ENCODE assay signal across 8 mouse cellular contexts in genomic region chr11:80141825-80142521, GRCm38 (mm10). TPM values are rescaled to one million over a fixed set of nuclear protein-coding genes. Genes with fewer than 3 reads are reported as not detected.
DNase-seq lines count a peak whose midpoint lies in the region; ATAC-seq and TF ChIP-seq lines count a peak whose summit lies in the region.

Tefm (minus strand) TSS chr11:80142175.

- peak within 1 kb of the TSS; percentile 82 for H3K4me3 ChIP-seq in embryonic facial prominence, embryonic 13.5 days
- H3K4me3 ChIP-seq in kidney, adult 2 months (ENCODE audit: insufficient read depth, low read depth, low read length): peak within 1 kb of the TSS; percentile 96
- H3K4me3 ChIP-seq in limb, embryonic 12.5 days (replicated peaks): peak within 1 kb of the TSS; percentile 76
- H3K4me3 ChIP-seq in midbrain, embryonic 15.5 days: peak within 1 kb of the TSS; percentile 83
- peak within 1 kb of the TSS; percentile 84 for H3K4me3 ChIP-seq in spleen, adult 2 months (ENCODE audit: extremely low read depth, insufficient read depth, insufficient read length)

- TF ChIP-seq CTCF in kidney, adult 2 months (conservative IDR thresholded peaks at IDR 0.05; ENCODE audit: insufficient read depth, insufficient read length, low read depth, low read length): no peak
- no peak for TF ChIP-seq CTCF in spleen, adult 2 months (IDR thresholded peaks at IDR 0.05; ENCODE audit: extremely low read depth, insufficient read depth, insufficient read length, insufficient replicate concordance)

- TF ChIP-seq POLR2A in kidney, adult 2 months (IDR thresholded peaks at IDR 0.05; ENCODE audit: low read depth, low read length): peak; percentile 68
- TF ChIP-seq POLR2A in spleen, adult 2 months (IDR thresholded peaks at IDR 0.05; ENCODE audit: low read depth, low read length): peak; percentile 63

- under 1% methylated on average over 40 of the region's 40 CpGs for WGBS in embryonic facial prominence, embryonic 13.5 days
- WGBS in kidney, adult 2 months: under 1% methylated on average over 40 of the region's 40 CpGs
- under 1% methylated on average over 40 of the region's 40 CpGs for WGBS in limb, embryonic 12.5 days
- WGBS in midbrain, embryonic 15.5 days: under 1% methylated on average over 40 of the region's 40 CpGs
- 1% methylated on average over 40 of the region's 40 CpGs for WGBS in spleen, adult 2 months

- H3K9ac ChIP-seq in embryonic facial prominence, embryonic 13.5 days: peak within 1 kb of the TSS; percentile 90
- peak within 1 kb of the TSS; percentile 83 for H3K9ac ChIP-seq in limb, embryonic 12.5 days (replicated peaks)
- peak within 1 kb of the TSS; percentile 83 for H3K9ac ChIP-seq in midbrain, embryonic 15.5 days

- peaks cover 7% of the 10 kb centered on the region for H3K4me1 ChIP-seq in embryonic facial prominence, embryonic 13.5 days
- H3K4me1 ChIP-seq in kidney, adult 2 months (ENCODE audit: control insufficient read depth, insufficient read depth, low read length): peaks cover 14% of the 10 kb centered on the region
- H3K4me1 ChIP-seq in limb, embryonic 12.5 days (replicated peaks): peaks cover 10% of the 10 kb centered on the region
- H3K4me1 ChIP-seq in midbrain, embryonic 15.5 days: peaks cover 21% of the 10 kb centered on the region
- peaks cover 6% of the 10 kb centered on the region; the same call in 1 of the 2 replicates for H3K4me1 ChIP-seq in spleen, adult 2 months (ENCODE audit: control insufficient read depth, insufficient read depth, insufficient read length)

- H3K9me3 ChIP-seq in embryonic facial prominence, embryonic 13.5 days: no peaks in the 10 kb centered on the region
- H3K9me3 ChIP-seq in limb, embryonic 12.5 days: no peaks in the 10 kb centered on the region
- no peaks in the 10 kb centered on the region for H3K9me3 ChIP-seq in midbrain, embryonic 15.5 days

- peak; percentile 67; the same call in 1 of the 2 replicates for ATAC-seq in embryonic facial prominence, embryonic 13.5 days (ENCODE audit: insufficient number of reproducible peaks, insufficient read depth, low FRiP score, low TSS enrichment, low read depth)
- ATAC-seq in limb, embryonic 12.5 days (ENCODE audit: insufficient number of reproducible peaks, insufficient read depth, low FRiP score, low TSS enrichment, low read depth): peak; percentile 92
- peak; percentile 96 for ATAC-seq in midbrain, embryonic 15.5 days (replicated peaks)

- H3K27me3 ChIP-seq in embryonic facial prominence, embryonic 13.5 days: no peaks in the 10 kb centered on the region
- no peaks in the 10 kb centered on the region for H3K27me3 ChIP-seq in kidney, adult 2 months (replicated peaks; ENCODE audit: control insufficient read depth, insufficient read depth, low read length)
- no peaks in the 10 kb centered on the region for H3K27me3 ChIP-seq in limb, embryonic 12.5 days
- H3K27me3 ChIP-seq in midbrain, embryonic 15.5 days (replicated peaks): no peaks in the 10 kb centered on the region
- no peaks in the 10 kb centered on the region for H3K27me3 ChIP-seq in spleen, adult 2 months (ENCODE audit: control insufficient read depth, insufficient read depth, low read length)

- H3K27ac ChIP-seq in embryonic facial prominence, embryonic 13.5 days: peak within 1 kb of the TSS; percentile 88
- peak within 1 kb of the TSS; percentile 84 for H3K27ac ChIP-seq in kidney, adult 2 months (ENCODE audit: insufficient read depth, low read depth, low read length)
- peak within 1 kb of the TSS; percentile 87 for H3K27ac ChIP-seq in limb, embryonic 12.5 days
- peak within 1 kb of the TSS; percentile 92 for H3K27ac ChIP-seq in midbrain, embryonic 15.5 days
- H3K27ac ChIP-seq in spleen, adult 2 months (ENCODE audit: insufficient read depth, low read length): peak within 1 kb of the TSS; percentile 69

- peak; percentile 85 for DNase-seq in 3134 (ENCODE audit: extremely low read depth, insufficient read length, low spot score)
- DNase-seq in adrenal gland, postnatal 36 days: peak; percentile 85 to 87
- DNase-seq in heart, adult 18-20 months: peak; percentile 86 to 94
- peak; percentile 91 for DNase-seq in kidney, adult 2 months
- peak; percentile 61 to 65 for DNase-seq in spleen, adult 2 months (ENCODE audit: low read depth in 1 of 2, low spot score in 2 of 2)

- peaks cover 22% of the 10 kb centered on the region for H3K36me3 ChIP-seq in embryonic facial prominence, embryonic 13.5 days
- no peaks in the 10 kb centered on the region for H3K36me3 ChIP-seq in kidney, adult 2 months (ENCODE audit: control insufficient read depth, insufficient read depth, low read length)
- H3K36me3 ChIP-seq in limb, embryonic 12.5 days: peaks cover 33% of the 10 kb centered on the region
- H3K36me3 ChIP-seq in midbrain, embryonic 15.5 days (replicated peaks): 0 out of 2 replicates have a peak, but pooled peaks cover 2% of the 10 kb centered on the region
- H3K36me3 ChIP-seq in spleen, adult 2 months (ENCODE audit: control insufficient read depth, insufficient read depth, low read length): peaks cover 1% of the 10 kb centered on the region; the same call in 1 of the 2 replicates

- H3K4me2 ChIP-seq in embryonic facial prominence, embryonic 13.5 days: peak within 1 kb of the TSS; percentile 71
- peak within 1 kb of the TSS; percentile 60 for H3K4me2 ChIP-seq in limb, embryonic 12.5 days
- peak within 1 kb of the TSS; percentile 56 for H3K4me2 ChIP-seq in midbrain, embryonic 15.5 days

RNA-seq across cellular contexts. Expression of gene Tefm, which starts in this region (rescaled TPM):
- total RNA-seq in adrenal gland, postnatal 36 days (2021): 10 to 100 TPM; 11.0 to 19.0 TPM
- polyA plus RNA-seq in embryonic facial prominence, embryonic 13.5 days (2015; fragmentation: Nextera tagmentation; extraction: Ambion mirVana): 31.4 and 32.3 TPM in 2 replicates
- 10 to 100 TPM; 28.8 to 29.8 TPM for total RNA-seq in heart, adult 18-20 months (2021)
- polyA plus RNA-seq in kidney, adult 2 months (2012; rRNA removed): 10.2 and 12.3 TPM in 2 replicates
- polyA plus RNA-seq in limb, embryonic 12.5 days (2016; fragmentation: Nextera tagmentation; extraction: Ambion mirVana): 32.4 and 34.9 TPM in 2 replicates
- polyA plus RNA-seq in midbrain, embryonic 15.5 days (2015; fragmentation: Nextera tagmentation; extraction: Ambion mirVana): 20.2 and 22.4 TPM in 2 replicates
- polyA plus RNA-seq in spleen, adult 2 months (2012; rRNA removed): 1.9 and 2.2 TPM in 2 replicates

Comparison
In these comparisons a context has a peak if more than half of its experiments do, and no peak if none do; other contexts are left out.
1. Peak in every context shown above with its lines: DNase-seq, ATAC-seq, H3K4me3 ChIP-seq and H3K27ac ChIP-seq.